Mouse (Mus musculus): ENCODE measurements around the gene Caln1. TPM values are rescaled to one million over a fixed set of nuclear protein-coding genes. Genes with fewer than 3 reads are reported as not detected.
A peak's percentile ranks its signal among the peaks of the same experiment; 100 is the strongest.

Gene Caln1
- total and polyA plus RNA-seq, 2 experiments, result 2.4 to 2.9 TPM

DNA sequence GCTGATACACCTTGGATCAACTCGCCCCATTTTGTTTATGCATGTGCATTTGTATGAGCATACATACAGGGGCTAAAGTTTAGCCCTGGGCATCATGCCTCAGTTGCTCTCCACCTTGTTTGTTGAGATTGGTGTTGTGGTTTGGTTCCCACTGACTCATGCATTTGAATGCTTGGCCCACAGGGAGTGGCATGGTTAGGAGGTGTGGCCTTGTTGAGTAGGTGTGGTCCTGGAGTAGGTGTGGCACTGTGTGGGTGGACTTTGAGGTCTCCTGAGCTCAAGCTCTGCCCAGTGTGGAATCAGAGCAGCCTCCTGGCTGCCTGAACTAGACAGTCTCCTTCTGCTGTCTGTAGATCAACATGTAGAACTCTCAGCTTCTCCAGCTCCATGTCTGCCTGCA, 343.0 kb downstream of the Caln1 start:
- no peak for TF ChIP-seq POLR2A (IDR thresholded peaks at IDR 0.05; ENCODE audit: extremely low read depth, insufficient read depth, low read length)
- no peak for TF ChIP-seq CTCF (IDR thresholded peaks at IDR 0.05; ENCODE audit: low read depth, low read length)
- no peaks in the 10 kb centered on the region for H3K79me2 ChIP-seq (ENCODE audit: control insufficient read depth, insufficient read depth, low read length)
- no peaks in the 10 kb centered on the region for H3K4me1 ChIP-seq (ENCODE audit: control insufficient read depth, insufficient read depth, low read length)
- no peaks in the 10 kb centered on the region for H3K36me3 ChIP-seq (ENCODE audit: control insufficient read depth, insufficient read depth, low read length)
- H3K27me3 ChIP-seq (ENCODE audit: control insufficient read depth, insufficient read depth, low read length), result no peaks in the 10 kb centered on the region
- no peak for DNase-seq (ENCODE audit: extremely low read depth, low read depth, low spot score)
- H3K27ac ChIP-seq (replicated peaks; ENCODE audit: insufficient read depth, low read depth, low read length), result no peak overlapping the region
- 76% methylated on average over 1 of the region's 1 CpGs for WGBS
- no peak overlapping the region for H3K4me3 ChIP-seq (ENCODE audit: insufficient read depth, low read depth, low read length)
- no peak overlapping the region for H3K9ac ChIP-seq (ENCODE audit: low read depth, low read length)

DNA sequence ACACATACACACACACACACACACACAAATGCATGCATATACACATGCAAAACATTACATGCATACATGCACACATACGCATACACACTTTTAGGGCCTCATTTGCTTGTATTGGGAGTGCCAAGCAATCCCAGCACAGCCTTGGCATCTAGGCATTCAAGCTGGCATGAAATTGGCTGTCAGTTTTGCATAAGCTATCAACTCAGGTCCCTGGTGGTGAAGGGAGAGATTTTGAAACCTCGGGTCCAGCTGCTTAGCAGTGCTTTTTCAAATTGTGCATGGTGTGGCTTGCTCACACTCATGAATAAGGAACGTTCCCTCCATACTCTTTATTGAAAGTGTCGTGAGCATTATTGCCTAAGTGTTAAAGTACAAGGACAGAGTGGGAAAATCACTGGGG, 345.9 kb downstream of the Caln1 start:
- no peaks in the 10 kb centered on the region for H3K27me3 ChIP-seq (ENCODE audit: control insufficient read depth, insufficient read depth, low read length)
- WGBS, result 69% methylated on average over 4 of the region's 4 CpGs
- no peaks in the 10 kb centered on the region for H3K4me1 ChIP-seq (ENCODE audit: control insufficient read depth, insufficient read depth, low read length)
- no peaks in the 10 kb centered on the region for H3K36me3 ChIP-seq (ENCODE audit: control insufficient read depth, insufficient read depth, low read length)
- H3K79me2 ChIP-seq (ENCODE audit: control insufficient read depth, insufficient read depth, low read length), result no peaks in the 10 kb centered on the region
- no peak for TF ChIP-seq POLR2A (IDR thresholded peaks at IDR 0.05; ENCODE audit: extremely low read depth, insufficient read depth, low read length)
- TF ChIP-seq CTCF (IDR thresholded peaks at IDR 0.05; ENCODE audit: low read depth, low read length), result no peak
- no peak overlapping the region for H3K4me3 ChIP-seq (ENCODE audit: insufficient read depth, low read depth, low read length)
- DNase-seq (ENCODE audit: extremely low read depth, low read depth, low spot score), result no peak
- H3K27ac ChIP-seq (replicated peaks; ENCODE audit: insufficient read depth, low read depth, low read length), result no peak overlapping the region
- no peak overlapping the region for H3K9ac ChIP-seq (ENCODE audit: low read depth, low read length)

DNA sequence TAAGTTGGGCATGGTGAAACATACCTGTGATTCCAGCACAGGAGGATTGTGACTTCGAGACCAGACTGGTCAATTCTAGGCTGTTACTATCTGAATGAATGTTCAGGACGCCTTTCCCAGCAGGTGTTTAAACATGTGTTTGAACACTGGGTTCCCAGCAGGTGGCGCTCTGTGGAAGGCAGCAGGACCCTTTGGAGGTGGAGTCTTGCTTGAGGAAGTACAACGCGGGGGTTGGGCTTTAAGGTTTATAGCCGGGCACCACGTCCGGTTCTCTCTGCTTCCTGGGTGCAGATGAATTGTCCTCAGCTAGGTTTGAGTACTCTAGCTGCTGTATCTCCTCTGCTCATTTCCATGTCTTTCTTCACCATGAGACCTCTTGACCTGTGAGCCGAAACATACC, 349.1 kb downstream of the Caln1 start:
- peak; percentile 43 for DNase-seq (ENCODE audit: extremely low read depth, low read depth, low spot score)
- H3K4me3 ChIP-seq (ENCODE audit: insufficient read depth, low read depth, low read length), result no peak overlapping the region
- WGBS, result 58% methylated on average over 9 of the region's 9 CpGs
- TF ChIP-seq CTCF (IDR thresholded peaks at IDR 0.05; ENCODE audit: low read depth, low read length) (peak; percentile 68), POLR2A (IDR thresholded peaks at IDR 0.05; ENCODE audit: extremely low read depth, insufficient read depth, low read length) (no peak)
- H3K9ac ChIP-seq (ENCODE audit: low read depth, low read length), result no peak overlapping the region
- H3K27ac ChIP-seq (replicated peaks; ENCODE audit: insufficient read depth, low read depth, low read length), result no peak overlapping the region
- no peaks in the 10 kb centered on the region for H3K27me3 ChIP-seq (ENCODE audit: control insufficient read depth, insufficient read depth, low read length)
- H3K79me2 ChIP-seq (ENCODE audit: control insufficient read depth, insufficient read depth, low read length), result no peaks in the 10 kb centered on the region
- no peaks in the 10 kb centered on the region for H3K4me1 ChIP-seq (ENCODE audit: control insufficient read depth, insufficient read depth, low read length)
- no peaks in the 10 kb centered on the region for H3K36me3 ChIP-seq (ENCODE audit: control insufficient read depth, insufficient read depth, low read length)

DNA sequence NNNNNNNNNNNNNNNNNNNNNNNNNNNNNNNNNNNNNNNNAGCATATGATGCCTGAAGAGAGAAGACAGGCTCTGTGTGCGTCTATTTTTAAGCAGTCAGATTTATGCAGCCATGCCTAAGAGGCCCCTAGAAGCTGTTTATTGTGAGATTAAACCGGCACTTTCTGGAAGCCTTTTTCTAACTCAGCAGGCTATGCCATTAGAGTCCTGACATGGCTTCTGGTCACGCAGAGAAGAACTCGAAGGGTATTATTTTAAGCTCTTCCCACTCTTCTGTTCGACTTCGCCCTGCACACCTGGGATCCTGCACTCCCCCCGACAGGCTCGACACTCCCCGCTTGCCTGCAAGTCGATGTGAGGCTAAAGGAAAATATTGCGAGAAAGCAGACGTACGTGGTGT, 372.9 kb downstream of the Caln1 start:
- WGBS, result 90% methylated on average over 13 of the region's 13 CpGs
- H3K9ac ChIP-seq (ENCODE audit: low read depth, low read length), result no peak overlapping the region

DNA sequence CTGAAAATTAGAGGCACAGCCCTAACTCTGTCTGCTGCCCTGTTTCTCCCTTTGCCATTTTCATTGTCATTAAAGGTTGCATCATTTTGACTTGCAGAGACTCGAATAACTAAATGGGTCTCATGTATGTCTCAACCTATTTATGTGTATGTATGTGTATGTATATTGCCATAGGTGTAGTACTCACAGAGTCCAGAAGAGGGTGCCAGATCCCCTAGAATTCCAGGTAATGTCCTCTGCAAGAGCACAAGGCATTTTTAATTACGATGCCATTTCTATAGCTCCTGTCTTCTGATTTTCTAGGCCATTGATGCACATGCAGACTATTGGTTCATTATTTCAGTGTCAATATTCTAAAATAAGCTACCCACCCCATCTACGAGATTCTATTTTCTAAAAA, 388.3 kb downstream of the Caln1 start:
- no peaks in the 10 kb centered on the region for H3K27me3 ChIP-seq (ENCODE audit: control insufficient read depth, insufficient read depth, low read length)
- WGBS, result 87% methylated on average over 3 of the region's 3 CpGs
- TF ChIP-seq CTCF (IDR thresholded peaks at IDR 0.05; ENCODE audit: low read depth, low read length), result peak; percentile 49
- no peak for TF ChIP-seq POLR2A (IDR thresholded peaks at IDR 0.05; ENCODE audit: extremely low read depth, insufficient read depth, low read length)
- DNase-seq (ENCODE audit: extremely low read depth, low read depth, low spot score), result peak; percentile 40
- H3K79me2 ChIP-seq (ENCODE audit: control insufficient read depth, insufficient read depth, low read length), result no peaks in the 10 kb centered on the region
- no peak overlapping the region for H3K9ac ChIP-seq (ENCODE audit: low read depth, low read length)
- H3K27ac ChIP-seq (replicated peaks; ENCODE audit: insufficient read depth, low read depth, low read length), result no peak overlapping the region
- no peaks in the 10 kb centered on the region for H3K4me1 ChIP-seq (ENCODE audit: control insufficient read depth, insufficient read depth, low read length)
- no peaks in the 10 kb centered on the region for H3K36me3 ChIP-seq (ENCODE audit: control insufficient read depth, insufficient read depth, low read length)
- no peak overlapping the region for H3K4me3 ChIP-seq (ENCODE audit: insufficient read depth, low read depth, low read length)

More for the DNA sequence above, 372.9 kb downstream of the Caln1 start:
- no peaks in the 10 kb centered on the region for H3K27me3 ChIP-seq (ENCODE audit: control insufficient read depth, insufficient read depth, low read length)
- no peak for TF ChIP-seq POLR2A (IDR thresholded peaks at IDR 0.05; ENCODE audit: extremely low read depth, insufficient read depth, low read length)
- no peak for TF ChIP-seq CTCF (IDR thresholded peaks at IDR 0.05; ENCODE audit: low read depth, low read length)
- no peak for DNase-seq (ENCODE audit: extremely low read depth, low read depth, low spot score)
- no peaks in the 10 kb centered on the region for H3K36me3 ChIP-seq (ENCODE audit: control insufficient read depth, insufficient read depth, low read length)
- H3K79me2 ChIP-seq (ENCODE audit: control insufficient read depth, insufficient read depth, low read length), result no peaks in the 10 kb centered on the region
- no peak overlapping the region for H3K4me3 ChIP-seq (ENCODE audit: insufficient read depth, low read depth, low read length)
- no peaks in the 10 kb centered on the region for H3K4me1 ChIP-seq (ENCODE audit: control insufficient read depth, insufficient read depth, low read length)
- no peak overlapping the region for H3K27ac ChIP-seq (replicated peaks; ENCODE audit: insufficient read depth, low read depth, low read length)

DNA sequence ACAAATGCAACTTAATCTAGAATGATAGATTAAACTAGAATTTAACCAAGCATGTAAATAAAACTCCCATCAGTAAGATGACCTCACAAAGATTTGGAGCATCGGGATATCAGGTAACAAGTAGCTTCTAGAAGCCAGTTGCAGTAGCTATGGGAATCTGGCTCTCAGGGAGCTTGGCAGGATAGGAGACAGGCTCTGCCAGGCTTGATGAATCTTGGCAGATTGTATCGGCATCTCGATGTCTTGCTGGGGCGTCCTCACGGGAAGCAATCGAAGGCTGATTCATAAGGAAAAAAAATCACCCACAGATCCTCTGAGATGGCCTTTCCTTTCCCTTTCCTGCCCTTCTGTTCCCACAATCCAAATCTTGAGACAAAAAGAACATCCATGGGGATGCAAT, 396.5 kb downstream of the Caln1 start:
- DNase-seq (ENCODE audit: extremely low read depth, low read depth, low spot score), result peak; percentile 51
- H3K36me3 ChIP-seq (ENCODE audit: control insufficient read depth, insufficient read depth, low read length), result no peaks in the 10 kb centered on the region
- WGBS, result 85% methylated on average over 6 of the region's 6 CpGs
- H3K4me1 ChIP-seq (ENCODE audit: control insufficient read depth, insufficient read depth, low read length), result 0 out of 2 replicates have a peak, but pooled peaks cover 2% of the 10 kb centered on the region
- TF ChIP-seq CTCF (IDR thresholded peaks at IDR 0.05; ENCODE audit: low read depth, low read length), result no peak
- no peak for TF ChIP-seq POLR2A (IDR thresholded peaks at IDR 0.05; ENCODE audit: extremely low read depth, insufficient read depth, low read length)
- H3K27me3 ChIP-seq (ENCODE audit: control insufficient read depth, insufficient read depth, low read length), result no peaks in the 10 kb centered on the region
- H3K4me3 ChIP-seq (ENCODE audit: insufficient read depth, low read depth, low read length), result no peak overlapping the region
- H3K79me2 ChIP-seq (ENCODE audit: control insufficient read depth, insufficient read depth, low read length), result no peaks in the 10 kb centered on the region
- no peak overlapping the region for H3K27ac ChIP-seq (replicated peaks; ENCODE audit: insufficient read depth, low read depth, low read length)
- no peak overlapping the region for H3K9ac ChIP-seq (ENCODE audit: low read depth, low read length)

Measured in liver, adult 2 months (tissue).